Mouse (Mus musculus): ENCODE measurements at regions not wholly inside any gene's neighbourhood (a gene's known extent, or its start where the extent isn't known, plus 50 kb on each side); places are given as distances from the start of the nearest gene placed in this dataset.

DNA sequence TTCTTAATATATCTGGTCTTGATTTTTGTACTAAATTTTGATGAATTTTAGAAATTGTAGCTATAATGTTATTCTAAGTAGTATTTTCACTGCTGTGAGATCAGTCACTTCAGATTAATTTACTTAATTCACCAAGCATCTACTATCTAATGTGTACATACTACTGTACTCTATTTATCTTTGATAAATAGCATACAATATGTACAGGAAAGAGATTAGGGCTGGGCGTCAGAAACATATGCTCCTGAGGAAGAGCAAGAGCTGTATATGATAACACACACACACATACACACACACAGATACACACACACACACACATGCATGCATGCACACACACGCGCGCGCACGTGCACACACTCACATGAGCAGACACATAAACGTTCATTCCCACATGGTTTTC, 387.2 kb downstream of the Meis1 start:
- TF ChIP-seq CTCF (IDR thresholded peaks at IDR 0.05; ENCODE audit: low read depth): no peak
- no peak for TF ChIP-seq EP300 (IDR thresholded peaks at IDR 0.05; ENCODE audit: low read depth)
